Mouse (Mus musculus) ovary, adult 18-20 months (tissue): ENCODE measurements around the gene Odf2.
A peak's percentile ranks its signal among the peaks of the same experiment; 100 is the strongest.
"Not testable (repeated sequence)": the region's sequence is repeated elsewhere in the genome, so short reads cannot be mapped to it uniquely, and the experiment has no call there.

ENCODE experiments used
- DNase-seq: peaks from one replicate; pipeline ENCODE4 v3.0.0; 2022; ENCODE audit warnings: low spot score, mixed read lengths

Odf2 gene

DNA sequence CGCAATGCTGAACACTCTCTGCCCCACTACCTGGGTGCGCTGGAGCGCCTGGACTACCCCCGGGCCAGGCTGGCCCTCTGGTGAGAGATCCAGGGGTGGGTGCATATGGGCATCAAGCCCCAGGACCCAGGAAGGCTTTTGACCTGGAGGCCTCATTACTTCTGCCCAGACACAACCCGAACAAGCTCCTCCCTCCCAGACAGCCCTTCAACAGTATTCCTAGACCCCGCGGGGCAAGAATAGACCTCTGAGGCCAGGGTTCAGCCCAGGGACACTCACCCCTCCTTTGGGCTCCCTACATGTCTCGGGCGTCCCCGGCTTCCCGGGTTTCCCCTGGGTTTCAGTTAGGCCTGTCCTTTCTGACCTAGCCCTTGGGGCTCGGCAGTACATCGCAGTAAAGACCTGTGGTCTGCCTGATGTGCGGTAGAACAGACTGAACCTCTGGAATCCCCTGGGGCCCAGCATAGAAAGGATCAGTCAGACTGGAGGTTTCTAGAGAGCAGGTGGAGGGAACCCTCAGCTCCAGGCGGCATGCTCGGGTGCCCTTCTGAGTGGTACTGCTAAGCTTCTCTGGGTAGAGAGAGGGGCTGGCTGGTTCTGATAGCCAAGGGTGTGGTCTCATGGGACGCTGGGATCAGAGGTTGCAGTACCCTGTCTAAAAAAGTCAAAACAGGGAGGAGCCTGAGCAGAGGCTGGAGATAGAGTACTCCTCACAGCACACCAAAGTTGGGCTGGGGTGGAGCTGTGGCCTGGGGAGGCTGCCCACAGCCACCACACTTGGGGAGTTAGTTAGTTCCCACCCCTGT lies 19.2 kb upstream of the Odf2 start:
- no peak for DNase-seq

DNA sequence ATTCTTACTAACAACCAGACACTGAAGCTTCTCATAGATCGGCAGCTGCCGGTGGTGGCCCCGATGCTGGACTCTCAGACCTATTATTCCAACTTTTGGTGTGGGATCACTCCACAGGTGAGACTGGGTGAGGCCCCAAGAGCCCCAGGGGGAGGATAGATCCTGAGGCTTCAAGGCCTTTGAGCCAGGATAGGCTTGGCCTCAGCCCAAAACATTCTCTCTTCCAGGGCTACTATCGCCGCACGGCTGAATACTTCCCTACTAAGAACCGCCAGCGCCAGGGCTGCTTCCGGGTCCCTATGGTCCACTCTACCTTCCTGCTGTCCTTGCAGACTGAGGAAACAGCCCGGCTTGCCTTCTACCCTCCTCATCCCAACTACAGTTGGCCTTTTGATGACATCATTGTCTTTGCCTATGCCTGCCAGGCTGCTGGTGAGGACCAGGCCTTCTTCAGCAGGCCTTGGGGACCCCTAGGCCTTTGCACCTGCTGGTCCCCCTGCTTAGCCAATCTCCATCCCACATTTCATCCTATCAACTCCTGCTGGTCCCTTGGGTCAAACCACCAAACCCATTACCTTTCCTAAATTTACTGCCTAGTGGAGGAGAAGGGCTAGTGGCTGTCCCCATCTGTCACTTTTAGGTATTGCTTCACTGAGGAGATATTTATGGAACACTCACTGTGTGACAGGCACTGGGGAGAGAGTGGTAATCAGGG lies 16.3 kb upstream of the Odf2 start:
- no peak for DNase-seq

- no peak for DNase-seq
Observed at GRCm38 (mm10) chr2:29873801-29874200, 15.2 kb upstream of the Odf2 start.

DNA sequence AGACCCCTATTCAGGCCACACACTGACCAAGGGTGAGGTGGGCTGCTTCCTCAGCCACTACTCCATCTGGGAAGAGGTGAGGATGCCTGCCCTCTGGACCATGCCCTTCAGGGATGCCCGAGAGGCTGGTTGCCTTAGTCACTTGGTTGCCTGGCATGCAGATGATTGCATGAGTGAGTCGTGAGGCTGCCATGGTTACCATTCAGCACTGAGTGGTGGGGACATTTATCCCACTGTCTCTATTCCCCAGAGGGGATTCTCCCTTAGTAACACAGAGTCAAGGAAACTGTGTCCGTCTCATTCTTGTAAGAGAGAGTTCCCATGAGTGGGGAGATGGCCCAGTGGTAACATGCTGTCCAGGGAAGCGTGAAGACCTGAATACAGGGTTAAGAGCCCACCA lies 11.0 kb upstream of the Odf2 start:
- no peak for DNase-seq

DNA sequence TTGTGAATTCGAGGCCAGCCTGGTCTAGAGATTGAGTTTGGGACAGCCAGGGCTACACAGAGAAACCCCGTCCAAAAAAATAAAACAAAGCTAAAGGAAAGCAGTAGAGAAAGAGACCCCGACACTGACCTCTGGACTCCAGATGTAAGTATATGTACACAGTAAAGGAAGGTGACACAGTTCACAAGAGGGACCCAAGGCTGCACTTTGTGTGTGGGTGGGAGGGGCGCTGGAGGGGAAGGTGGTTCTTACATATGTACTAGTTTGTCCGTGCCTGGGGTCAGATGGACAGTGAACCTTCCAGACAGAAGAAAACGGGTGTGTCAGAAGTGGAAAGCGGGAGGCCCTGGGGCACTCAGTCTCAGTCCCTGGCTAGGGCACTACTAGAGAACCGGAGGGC lies 9.8 kb upstream of the Odf2 start:
- no peak for DNase-seq

- DNase-seq: peak; percentile 23
Observed at GRCm38 (mm10) chr2:29879964-29880830, 8.8 kb upstream of the Odf2 start.

GRCm38 (mm10) chr2:29886659-29887292 lies 2.2 kb upstream of the Odf2 start:
- DNase-seq: not testable (repeated sequence)

- peak; percentile 85 for DNase-seq
Observed at GRCm38 (mm10) chr2:29889991-29890833, 1.2 kb downstream of the Odf2 start.

GRCm38 (mm10) chr2:29891773-29892172 lies 2.8 kb downstream of the Odf2 start:
- DNase-seq: no peak

DNA sequence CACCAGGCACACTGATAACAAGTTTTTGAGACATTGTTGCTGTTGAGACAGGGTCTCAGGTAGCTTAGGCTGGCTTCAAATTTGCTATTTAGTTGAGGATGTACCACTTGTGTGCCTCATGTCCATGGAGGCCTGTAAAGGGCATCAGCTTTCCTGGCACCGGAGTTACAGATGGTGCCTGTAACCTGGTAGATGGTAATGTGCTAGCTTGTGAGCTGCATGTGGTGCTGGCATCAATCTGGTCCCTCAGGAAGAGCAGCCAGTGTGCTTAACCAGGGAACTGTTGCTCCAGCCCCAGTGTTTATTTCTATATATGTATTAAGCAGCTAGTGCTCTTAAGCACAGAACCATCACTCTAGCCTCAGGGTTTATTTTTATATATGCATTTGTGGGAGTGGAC lies 7.0 kb downstream of the Odf2 start:
- no peak for DNase-seq

DNA sequence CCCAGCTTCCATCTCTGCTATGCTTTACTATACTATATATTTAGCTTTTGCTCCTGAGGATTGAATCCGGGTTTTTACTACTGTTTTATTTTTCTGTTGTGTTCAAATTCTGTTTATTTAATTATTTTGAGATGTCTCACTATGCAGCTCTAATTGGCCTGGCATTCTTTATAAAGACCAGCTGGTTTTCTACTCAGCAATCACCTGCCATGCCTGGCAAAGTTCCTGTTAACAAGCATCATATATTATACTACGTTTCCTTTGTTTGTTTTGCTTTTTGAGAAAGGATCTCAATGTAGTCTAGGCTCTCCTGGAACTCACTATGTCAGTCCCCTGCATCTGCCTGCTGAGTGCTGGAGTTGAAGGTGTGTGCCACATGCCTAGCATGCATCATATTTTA lies 8.3 kb downstream of the Odf2 start:
- no peak for DNase-seq

- no peak for DNase-seq
Observed at GRCm38 (mm10) chr2:29898081-29898480, 9.1 kb downstream of the Odf2 start.

- DNase-seq: no peak
Observed at GRCm38 (mm10) chr2:29902194-29902593, 13.2 kb downstream of the Odf2 start.

GRCm38 (mm10) chr2:29908171-29908570 lies 19.1 kb downstream of the Odf2 start:
- DNase-seq: not testable (repeated sequence)

DNA sequence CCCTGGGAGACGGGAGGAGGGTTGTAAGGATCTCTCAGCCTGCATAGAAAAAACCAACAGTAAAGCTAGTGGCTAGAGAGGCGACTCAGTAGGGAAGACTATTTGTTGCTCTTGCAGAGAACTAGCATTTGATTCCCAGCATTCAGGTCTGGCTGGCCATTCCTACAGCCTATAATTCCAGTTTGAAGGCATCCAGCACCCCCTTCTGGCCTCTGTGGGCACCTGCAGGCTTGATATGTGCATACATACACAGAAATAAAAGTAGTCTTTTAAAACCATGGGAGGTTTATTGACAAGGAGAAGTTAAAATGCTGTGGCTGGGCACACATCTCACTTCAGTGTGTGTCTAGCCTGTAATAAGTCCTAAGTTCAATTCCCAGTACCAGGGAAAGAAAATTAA lies 21.0 kb downstream of the Odf2 start:
- no peak for DNase-seq

GRCm38 (mm10) chr2:29917621-29918020 lies 28.6 kb downstream of the Odf2 start:
- DNase-seq: peak; percentile 76

GRCm38 (mm10) chr2:29922011-29922410 lies 33.0 kb downstream of the Odf2 start:
- peak; percentile 36 for DNase-seq

DNA sequence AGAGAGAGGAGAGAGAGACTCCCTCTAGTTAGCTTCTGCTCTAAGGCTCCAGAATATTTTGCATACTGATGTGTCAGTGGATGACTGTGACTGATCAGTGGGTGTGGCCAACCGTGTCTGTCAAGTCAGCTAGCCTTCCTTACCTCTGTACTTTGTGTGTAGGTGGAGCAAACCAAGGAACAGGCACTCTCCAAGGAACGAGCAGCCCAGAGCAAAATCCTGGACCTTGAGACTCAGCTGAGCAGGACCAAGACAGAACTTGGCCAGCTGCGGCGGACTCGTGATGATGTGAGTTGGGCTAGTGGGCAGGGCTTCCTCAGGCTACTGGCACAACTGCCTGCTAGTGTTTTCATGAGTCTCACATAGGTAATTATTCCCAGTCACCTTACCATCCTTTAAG lies 37.5 kb downstream of the Odf2 start:
- DNase-seq: no peak

- no peak for DNase-seq
Observed at GRCm38 (mm10) chr2:29930506-29930905, 41.5 kb downstream of the Odf2 start.

DNA sequence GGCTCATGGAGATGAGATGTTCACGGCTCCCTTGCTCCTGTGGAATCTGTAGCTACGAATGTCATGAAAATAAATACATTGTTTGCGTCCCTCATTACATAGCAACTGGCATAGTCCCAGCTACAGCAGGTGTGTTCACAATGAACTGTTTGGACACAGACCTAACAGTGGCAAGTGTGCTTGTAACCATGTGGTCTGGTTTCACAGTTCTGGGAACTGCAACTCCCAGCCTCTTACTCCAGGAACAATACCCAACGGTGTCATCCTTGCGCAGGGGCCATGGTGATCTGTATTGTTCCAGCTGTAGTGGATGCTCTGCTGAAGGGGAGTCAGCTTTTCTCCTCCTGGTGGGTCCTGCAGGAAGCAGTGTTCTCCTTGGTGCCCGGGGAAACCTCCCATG lies 42.2 kb downstream of the Odf2 start:
- no peak for DNase-seq
